Mouse (Mus musculus): Measurements from ENCODE around the gene Psmb11. TPM values are rescaled to one million over a fixed set of nuclear protein-coding genes. Genes with fewer than 3 reads are reported as not detected.

Gene Psmb11
- total and polyA plus RNA-seq, 2 experiments from 2014 or later: not detected

DNA sequence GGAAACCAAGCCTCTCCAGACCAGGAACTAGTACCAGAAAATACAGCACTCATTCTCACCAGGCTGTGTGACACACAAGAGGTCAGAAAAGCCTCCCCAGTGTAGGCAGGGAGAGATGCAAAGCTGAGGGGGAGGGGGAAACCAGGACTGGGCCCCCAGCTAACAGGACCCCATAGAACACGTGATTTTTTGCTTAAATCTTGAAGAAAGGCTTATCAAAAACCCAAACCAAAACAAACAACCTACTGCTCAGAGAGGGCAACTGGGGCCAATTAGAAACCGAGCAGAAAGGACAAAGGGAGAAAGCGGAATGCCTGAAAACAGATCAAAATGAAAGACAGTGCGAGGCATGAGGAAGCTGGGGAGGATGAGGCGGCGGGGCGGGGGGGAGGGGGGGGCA, 31.6 kb downstream of the Psmb11 start:
- peak overlapping the region; percentile 80 for H3K9ac ChIP-seq (replicated peaks; ENCODE audit: low read length, poor library complexity, severe bottlenecking)
- peak overlapping the region; percentile 83 for H3K27ac ChIP-seq (ENCODE audit: low read depth, low read length)
- H3K9me3 ChIP-seq (ENCODE audit: low read length): no peaks in the 10 kb centered on the region
- peaks cover 34% of the 10 kb centered on the region for H3K36me3 ChIP-seq (ENCODE audit: insufficient read depth, low read length)
- DNase-seq (ENCODE audit: low spot score) (no peak), ATAC-seq (ENCODE audit: low FRiP score) (no peak; the same call in 1 of the 2 replicates)
- peak overlapping the region; percentile 58 for H3K4me3 ChIP-seq (ENCODE audit: low read depth, low read length)
- H3K4me1 ChIP-seq (ENCODE audit: insufficient read depth, low read length): peaks cover 3% of the 10 kb centered on the region
- no peaks in the 10 kb centered on the region for H3K27me3 ChIP-seq (ENCODE audit: insufficient read depth, low read length)
- peak overlapping the region; percentile 71 for H3K4me2 ChIP-seq (ENCODE audit: low read depth, low read length, poor library complexity, severe bottlenecking)
- TF ChIP-seq CTCF (IDR thresholded peaks at IDR 0.05): no peak
- WGBS: 0% methylated on average over 7 of the region's 7 CpGs

GRCm38 (mm10) chr14:54653496-54653895, 32.3 kb downstream of the Psmb11 start:
- H3K4me2 ChIP-seq (ENCODE audit: low read depth, low read length, poor library complexity, severe bottlenecking): peak overlapping the region; percentile 71
- DNase-seq (ENCODE audit: low spot score): peak; percentile 87
- H3K9ac ChIP-seq (replicated peaks; ENCODE audit: low read length, poor library complexity, severe bottlenecking): peak overlapping the region; percentile 80
- ATAC-seq (ENCODE audit: low FRiP score): peak; percentile 81
- H3K27me3 ChIP-seq (ENCODE audit: insufficient read depth, low read length): no peaks in the 10 kb centered on the region
- H3K9me3 ChIP-seq (ENCODE audit: low read length): no peaks in the 10 kb centered on the region
- no peak; the same call in 1 of the 2 replicates for TF ChIP-seq CTCF (IDR thresholded peaks at IDR 0.05)
- H3K4me3 ChIP-seq (ENCODE audit: low read depth, low read length): peak overlapping the region; percentile 58
- WGBS: under 1% methylated on average over 12 of the region's 12 CpGs
- H3K36me3 ChIP-seq (ENCODE audit: insufficient read depth, low read length): peaks cover 34% of the 10 kb centered on the region
- peak overlapping the region; percentile 83 for H3K27ac ChIP-seq (ENCODE audit: low read depth, low read length)
- H3K4me1 ChIP-seq (ENCODE audit: insufficient read depth, low read length): peaks cover 3% of the 10 kb centered on the region

- 0 out of 2 replicates have a peak, but pooled peaks have one; percentile 5 for TF ChIP-seq CTCF (IDR thresholded peaks at IDR 0.05)
- Histone ChIP-seq H3K4me3 (ENCODE audit: low read depth, low read length) (no peak overlapping the region), H3K9ac (replicated peaks; ENCODE audit: low read length, poor library complexity, severe bottlenecking) (no peak overlapping the region), H3K4me2 (ENCODE audit: low read depth, low read length, poor library complexity, severe bottlenecking) (no peak overlapping the region), H3K36me3 (ENCODE audit: insufficient read depth, low read length) (peaks cover 59% of the 10 kb centered on the region), H3K27ac (ENCODE audit: low read depth, low read length) (no peak overlapping the region), H3K27me3 (ENCODE audit: insufficient read depth, low read length) (no peaks in the 10 kb centered on the region), H3K4me1 (ENCODE audit: insufficient read depth, low read length) (no peaks in the 10 kb centered on the region), H3K9me3 (ENCODE audit: low read length) (no peaks in the 10 kb centered on the region)
- DNase-seq (ENCODE audit: low spot score) (no peak), ATAC-seq (ENCODE audit: low FRiP score) (no peak)
- 89% methylated on average over 2 of the region's 2 CpGs for WGBS
These were observed 38.8 kb downstream of the Psmb11 start for GRCm38 (mm10) chr14:54660009-54660408.

GRCm38 (mm10) chr14:54664477-54665222, 43.4 kb downstream of the Psmb11 start:
- Histone ChIP-seq H3K27ac (ENCODE audit: low read depth, low read length) (no peak overlapping the region), H3K4me2 (ENCODE audit: low read depth, low read length, poor library complexity, severe bottlenecking) (no peak overlapping the region), H3K9me3 (ENCODE audit: low read length) (no peaks in the 10 kb centered on the region), H3K9ac (replicated peaks; ENCODE audit: low read length, poor library complexity, severe bottlenecking) (no peak overlapping the region), H3K36me3 (ENCODE audit: insufficient read depth, low read length) (peaks cover 55% of the 10 kb centered on the region), H3K27me3 (ENCODE audit: insufficient read depth, low read length) (no peaks in the 10 kb centered on the region), H3K4me1 (ENCODE audit: insufficient read depth, low read length) (no peaks in the 10 kb centered on the region), H3K4me3 (ENCODE audit: low read depth, low read length) (no peak overlapping the region)
- no peak for TF ChIP-seq CTCF (IDR thresholded peaks at IDR 0.05)
- WGBS: 94% methylated on average over 10 of the region's 10 CpGs
- ATAC-seq (ENCODE audit: low FRiP score) (no peak), DNase-seq (ENCODE audit: low spot score) (no peak)

GRCm38 (mm10) chr14:54669381-54669780, 48.1 kb downstream of the Psmb11 start:
- DNase-seq (ENCODE audit: low spot score): no peak
- H3K9me3 ChIP-seq (ENCODE audit: low read length): no peaks in the 10 kb centered on the region
- H3K27ac ChIP-seq (ENCODE audit: low read depth, low read length): no peak overlapping the region
- H3K36me3 ChIP-seq (ENCODE audit: insufficient read depth, low read length): peaks cover 35% of the 10 kb centered on the region
- H3K27me3 ChIP-seq (ENCODE audit: insufficient read depth, low read length): no peaks in the 10 kb centered on the region
- H3K9ac ChIP-seq (replicated peaks; ENCODE audit: low read length, poor library complexity, severe bottlenecking): no peak overlapping the region
- H3K4me1 ChIP-seq (ENCODE audit: insufficient read depth, low read length): no peaks in the 10 kb centered on the region
- peak; percentile 68 for TF ChIP-seq CTCF (IDR thresholded peaks at IDR 0.05)
- no peak overlapping the region for H3K4me3 ChIP-seq (ENCODE audit: low read depth, low read length)
- no peak overlapping the region for H3K4me2 ChIP-seq (ENCODE audit: low read depth, low read length, poor library complexity, severe bottlenecking)
- no peak for ATAC-seq (ENCODE audit: low FRiP score)
- WGBS: 75% methylated on average over 4 of the region's 4 CpGs

GRCm38 (mm10) chr14:54674317-54674716, 53.1 kb downstream of the Psmb11 start:
- no peaks in the 10 kb centered on the region for H3K9me3 ChIP-seq (ENCODE audit: low read length)
- ATAC-seq (ENCODE audit: low FRiP score): no peak
- peaks cover 36% of the 10 kb centered on the region for H3K36me3 ChIP-seq (ENCODE audit: insufficient read depth, low read length)
- WGBS: 82% methylated on average over 2 of the region's 2 CpGs
- H3K4me2 ChIP-seq (ENCODE audit: low read depth, low read length, poor library complexity, severe bottlenecking): no peak overlapping the region
- H3K27ac ChIP-seq (ENCODE audit: low read depth, low read length): no peak overlapping the region
- H3K4me1 ChIP-seq (ENCODE audit: insufficient read depth, low read length): no peaks in the 10 kb centered on the region
- no peak overlapping the region for H3K9ac ChIP-seq (replicated peaks; ENCODE audit: low read length, poor library complexity, severe bottlenecking)
- H3K4me3 ChIP-seq (ENCODE audit: low read depth, low read length): no peak overlapping the region
- no peak for TF ChIP-seq CTCF (IDR thresholded peaks at IDR 0.05)
- no peaks in the 10 kb centered on the region for H3K27me3 ChIP-seq (ENCODE audit: insufficient read depth, low read length)
- no peak for DNase-seq (ENCODE audit: low spot score)

All from midbrain, postnatal 0 days (tissue).